Mouse (Mus musculus) sigmoid colon, adult 10 weeks (tissue): Measurements from ENCODE around the gene 5830473C10Rik. TPM values are rescaled to one million over a fixed set of nuclear protein-coding genes. Genes with fewer than 3 reads are reported as not detected.

ENCODE experiments used
- polyA plus RNA-seq: library from polyadenylated mRNA; stranded (reverse); fragments of 350-450 nt; fragmentation: Illumina TruSeq; extraction: RNeasy Lipid Tissue Mini Kit (QIAGEN cat#74804); gene quantifications from one replicate; pipeline ENCODE4 v1.2.3, GENCODE M21; 2014; ENCODE audit warnings: low read depth, low replicate concordance

Gene 5830473C10Rik
- not detected for polyA plus RNA-seq

GRCm38 (mm10) chr5:90560743-90561142 is at the start of gene 5830473C10Rik:
Gene 5830473C10Rik, plus strand, starts transcription at chr5:90561107.

GRCm38 (mm10) chr5:90518356-90519100 is 42.4 kb upstream of the 5830473C10Rik start, which contains the start of gene Afm:
Gene Afm, plus strand, starts transcription at chr5:90518932.

GRCm38 (mm10) chr5:90640286-90641217 is 79.6 kb downstream of the 5830473C10Rik start, which contains the start of gene Rassf6:
Gene Rassf6, minus strand, starts transcription at chr5:90640657.

Other genes starting within 250 kb of the 5830473C10Rik start
- 211 TPM for gene Ankrd17, start 194.5 kb upstream of the 5830473C10Rik start, polyA plus RNA-seq
- 19.3 TPM for gene Gm9958, start 193.9 kb upstream of the 5830473C10Rik start, polyA plus RNA-seq
- gene Alb, start 100.2 kb upstream of the 5830473C10Rik start, polyA plus RNA-seq, result 2.4 TPM
- not detected for gene Afp, start 70.4 kb upstream of the 5830473C10Rik start, polyA plus RNA-seq
- 3.1 TPM for gene Afm, start 42.2 kb upstream of the 5830473C10Rik start, polyA plus RNA-seq
- gene Rassf6, start 79.5 kb downstream of the 5830473C10Rik start, polyA plus RNA-seq, result 177 TPM
- gene Cxcl5, start 198.3 kb downstream of the 5830473C10Rik start, polyA plus RNA-seq, result 2.4 TPM
- gene Ppbp, start 207.4 kb downstream of the 5830473C10Rik start, polyA plus RNA-seq, result 10.6 TPM
- 35.1 TPM for gene Pf4, start 211.3 kb downstream of the 5830473C10Rik start, polyA plus RNA-seq
- gene Cxcl3, start 225.0 kb downstream of the 5830473C10Rik start, polyA plus RNA-seq, result not detected
- gene Cxcl15, start 233.4 kb downstream of the 5830473C10Rik start, polyA plus RNA-seq, result 0.19 TPM